Mouse (Mus musculus) mouse trophoblast stem cell (cell line): Measurements from ENCODE around the gene Aldh9a1.
"Not testable (repeated sequence)": the region's sequence is repeated elsewhere in the genome, so short reads cannot be mapped to it uniquely, and the experiment has no call there.

ENCODE experiments used
- in situ Hi-C, 2 experiments: fragments of 300-500 bp; cut with MseI, MboI; formaldehyde crosslinking; loops; 2 replicates in 1 of 2; 3 replicates in 1 of 2; pipeline ENCODE4 v1.15.1; 2025

Aldh9a1 gene

DNA sequence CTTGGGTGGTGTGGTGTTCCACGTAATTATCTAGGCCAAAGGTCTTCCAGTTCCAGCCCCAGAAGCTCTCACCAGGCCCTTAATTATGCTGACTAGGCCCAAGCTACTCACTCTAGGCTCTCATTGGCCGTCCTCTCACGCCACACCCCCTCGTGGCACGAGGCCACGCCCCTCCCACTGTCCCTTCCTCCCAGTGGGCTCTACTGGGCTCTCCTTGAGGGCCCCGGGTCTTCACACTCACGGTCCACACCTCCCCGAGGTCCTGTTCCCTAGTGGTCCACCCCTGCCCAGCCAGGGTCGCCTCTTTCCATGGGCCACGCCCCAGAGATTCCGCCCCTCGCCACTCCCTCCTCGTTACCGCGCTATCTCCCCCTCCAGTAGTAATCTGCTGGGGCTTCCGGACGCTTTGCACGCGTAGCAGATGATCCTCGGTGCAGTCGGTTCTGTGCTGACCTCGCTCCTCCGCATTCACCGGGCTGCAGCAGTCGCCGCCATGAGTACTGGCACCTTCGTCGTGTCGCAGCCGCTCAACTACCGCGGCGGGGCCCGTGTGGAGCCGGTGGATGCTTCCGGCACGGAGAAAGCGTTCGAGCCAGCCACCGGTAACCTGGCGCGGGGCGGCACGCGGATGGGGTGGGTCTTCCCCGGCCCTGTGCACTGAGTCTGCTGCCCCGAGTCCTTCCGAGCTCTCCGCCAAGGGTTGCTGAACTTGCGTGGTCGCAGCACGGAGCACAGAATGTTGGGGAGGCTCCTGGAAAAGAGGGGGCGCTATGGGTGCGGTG, at the start of gene Aldh9a1:
TSS of gene Aldh9a1 (plus strand) at position 177 of the 782 bp plus-strand sequence.
- in situ Hi-C loops = no loop called here

DNA sequence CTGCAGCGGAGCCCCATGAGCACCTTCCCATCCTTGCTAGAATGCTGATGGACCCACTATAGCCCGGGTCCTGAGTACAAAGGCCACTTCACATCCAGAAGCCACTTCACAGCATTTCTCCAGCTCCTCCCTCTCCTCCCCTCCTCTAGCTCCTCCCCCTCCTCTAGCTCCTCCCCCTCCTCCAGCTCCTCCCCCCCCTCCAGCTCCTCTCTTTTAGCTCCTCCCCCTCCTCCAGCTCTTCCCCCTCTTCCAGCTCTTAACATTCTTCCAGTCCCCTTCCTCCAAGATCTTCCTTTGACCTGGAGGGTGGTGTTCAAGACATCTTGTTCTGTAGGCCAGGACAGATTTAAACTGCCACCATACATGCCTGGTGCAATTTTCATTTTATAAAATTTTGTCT, 49.7 kb upstream of the Aldh9a1 start:
- in situ Hi-C loops = no loop called here

DNA sequence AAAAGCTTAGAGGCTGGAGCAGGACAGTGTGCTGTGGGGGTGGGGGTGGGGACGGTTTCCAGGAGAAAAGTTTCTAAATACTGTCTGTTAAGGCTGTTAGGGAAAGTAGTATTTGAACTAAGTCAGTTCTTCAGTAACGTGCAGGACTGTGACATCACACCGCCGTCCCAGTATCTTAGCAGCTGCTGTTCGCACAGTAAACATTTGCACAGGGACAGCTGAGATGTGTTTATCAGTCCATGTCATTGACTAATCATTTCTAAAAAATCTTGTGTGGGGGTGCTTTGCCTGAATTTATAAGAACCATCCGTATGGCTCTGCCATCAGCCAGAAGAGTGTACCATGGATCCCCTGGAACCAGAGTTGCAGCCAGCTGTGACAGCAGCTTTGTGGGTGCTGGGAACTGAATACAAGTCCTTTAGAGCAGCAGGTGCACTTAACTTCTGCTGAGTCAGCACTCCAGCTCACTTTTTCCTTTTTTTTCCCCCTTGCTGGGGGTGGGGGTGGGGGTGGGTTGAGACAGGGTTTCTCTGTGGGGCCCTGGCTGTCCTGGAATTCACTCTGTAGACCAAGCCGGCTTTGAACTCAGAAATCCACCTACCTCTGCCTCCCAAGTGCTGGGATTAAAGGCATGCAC, 44.2 kb upstream of the Aldh9a1 start:
- in situ Hi-C loops = no loop called here

DNA sequence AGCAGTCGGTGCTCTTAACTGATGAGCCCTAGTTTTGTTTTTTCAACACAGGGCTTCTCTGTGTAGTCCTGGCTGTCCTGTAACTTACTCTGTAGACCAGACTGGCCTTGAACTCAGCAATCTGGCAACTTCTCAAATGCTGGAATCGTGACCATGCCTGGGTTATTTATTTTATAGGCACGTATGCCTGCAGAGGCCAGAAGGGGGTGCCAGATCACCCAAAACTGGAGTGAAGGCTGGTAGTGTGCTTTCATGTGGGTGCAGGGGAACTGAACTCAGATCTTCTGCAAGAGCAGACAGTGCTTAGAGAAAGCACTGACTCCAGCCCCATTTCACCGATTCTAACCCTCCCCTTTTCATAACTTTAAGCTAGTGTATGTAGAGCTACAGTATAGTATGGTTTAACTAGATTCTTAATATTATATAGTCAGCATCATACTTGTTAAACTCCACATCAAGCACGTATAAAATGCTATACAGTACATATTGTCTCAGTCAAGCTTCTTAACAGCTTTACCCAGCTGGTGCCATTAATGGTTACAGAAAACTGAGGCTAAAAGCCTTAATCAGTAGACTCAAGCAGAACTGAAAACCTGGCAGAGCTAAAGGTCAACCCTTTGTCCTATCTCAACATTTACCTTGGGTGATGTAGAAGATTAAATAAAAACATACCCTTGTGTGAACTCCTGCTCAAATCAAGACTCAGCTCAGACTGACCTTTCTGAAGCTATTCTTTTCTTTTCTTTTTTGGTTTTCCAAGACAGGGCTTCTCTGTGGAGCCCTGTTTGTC, 43.1 kb upstream of the Aldh9a1 start:
- in situ Hi-C loops = no loop called here

DNA sequence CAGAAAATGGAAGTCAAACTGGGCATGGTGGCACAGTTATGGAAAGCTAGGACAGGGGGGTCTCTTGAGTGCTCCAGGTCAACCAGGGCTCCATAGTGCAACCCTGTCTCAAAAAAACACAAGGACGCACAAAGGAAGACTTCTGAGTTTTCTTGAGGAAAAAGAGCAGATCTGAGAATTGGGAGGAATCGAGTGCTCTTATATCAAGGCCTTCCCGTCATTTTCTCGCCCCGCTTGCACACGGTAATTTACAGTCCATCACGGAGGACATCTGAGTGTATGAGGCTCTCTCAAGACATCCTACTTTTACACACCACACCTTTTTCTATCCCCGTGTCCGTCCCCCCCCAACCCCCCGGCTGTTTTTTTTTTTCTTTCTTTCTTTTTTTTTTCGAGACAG, 42.1 kb upstream of the Aldh9a1 start:
- in situ Hi-C loops = no loop called here

DNA sequence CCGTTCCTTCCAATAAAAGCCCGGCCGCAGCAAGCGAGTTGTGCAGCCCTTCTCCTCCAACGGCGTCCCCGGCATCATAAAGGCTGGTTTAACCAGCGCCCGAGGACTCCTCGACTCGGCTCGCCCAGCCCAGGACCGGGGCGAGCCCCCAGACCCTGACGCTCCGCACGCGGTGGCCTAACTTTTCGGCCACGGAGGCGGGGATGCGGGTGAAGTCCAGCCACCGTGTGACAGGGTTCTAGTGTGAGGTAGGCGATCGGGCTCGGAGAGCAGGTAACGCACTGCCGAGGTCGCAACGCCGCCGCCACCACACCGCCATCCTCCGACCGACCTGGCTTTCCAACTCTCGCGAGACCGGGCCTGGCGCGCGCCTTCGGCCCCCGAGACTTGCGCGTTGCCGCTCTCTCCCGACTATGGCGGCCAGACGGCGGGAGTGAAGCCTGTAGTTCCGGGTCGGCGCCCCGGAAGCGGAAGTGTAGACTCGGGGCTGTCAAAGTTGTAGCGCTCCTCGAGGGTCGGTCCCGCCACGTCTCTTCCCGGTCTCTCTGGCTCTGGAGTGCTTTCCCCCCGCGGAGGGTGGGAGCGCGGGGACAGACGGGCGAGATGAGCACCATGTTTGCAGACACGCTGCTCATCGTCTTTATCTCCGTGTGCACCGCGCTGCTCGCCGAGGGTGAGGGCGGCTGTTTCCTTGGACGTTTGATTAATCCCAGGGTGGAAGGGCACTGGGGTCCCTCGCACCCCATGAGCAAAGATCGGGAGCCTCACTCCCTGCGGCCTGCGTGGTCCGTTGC, 41.3 kb upstream of the Aldh9a1 start, which contains the start of gene Tmco1:
TSS of gene Tmco1 (plus strand) at position 118 of the 794 bp plus-strand sequence.
- in situ Hi-C loops = no loop called here

DNA sequence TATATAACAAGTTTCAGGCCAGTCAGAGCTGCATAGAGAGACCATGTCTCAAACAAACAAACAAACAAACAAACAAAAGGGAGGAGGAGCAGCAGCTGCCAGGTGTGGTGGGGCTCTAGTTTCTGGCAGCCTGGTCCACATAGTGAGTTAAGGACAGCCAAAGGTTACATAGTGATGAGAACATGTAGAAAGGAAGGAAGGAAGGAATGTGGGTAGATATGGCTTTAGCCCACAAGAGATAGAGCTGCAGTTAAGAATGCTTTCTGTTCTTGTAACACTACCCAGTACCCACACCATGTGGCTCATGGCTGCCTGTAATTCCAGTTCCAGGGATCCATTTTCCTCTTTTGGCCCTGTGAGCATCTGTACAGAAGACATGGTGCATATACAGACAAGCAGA, 37.4 kb upstream of the Aldh9a1 start:
- in situ Hi-C loops = no loop called here

DNA sequence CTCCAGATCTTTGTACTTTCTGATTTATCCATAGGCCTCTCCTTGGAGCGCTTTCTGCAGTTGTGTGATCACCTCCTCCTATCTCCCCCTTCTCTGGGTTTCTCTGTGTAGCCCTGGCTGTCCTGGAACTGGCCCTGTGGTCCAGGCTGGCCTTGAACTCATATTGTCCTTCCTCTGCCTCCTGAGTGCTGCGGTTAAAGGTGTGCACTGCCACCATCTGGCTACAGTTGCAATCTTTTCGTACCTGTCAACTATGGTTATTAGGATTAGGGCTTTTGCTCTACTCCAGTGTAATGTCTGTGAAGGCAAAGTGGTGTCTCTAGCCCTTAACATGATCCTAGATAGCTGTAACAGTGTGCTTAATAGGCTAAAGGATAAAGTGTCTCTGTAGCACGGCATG, 36.6 kb upstream of the Aldh9a1 start:
- in situ Hi-C loops = no loop called here

DNA sequence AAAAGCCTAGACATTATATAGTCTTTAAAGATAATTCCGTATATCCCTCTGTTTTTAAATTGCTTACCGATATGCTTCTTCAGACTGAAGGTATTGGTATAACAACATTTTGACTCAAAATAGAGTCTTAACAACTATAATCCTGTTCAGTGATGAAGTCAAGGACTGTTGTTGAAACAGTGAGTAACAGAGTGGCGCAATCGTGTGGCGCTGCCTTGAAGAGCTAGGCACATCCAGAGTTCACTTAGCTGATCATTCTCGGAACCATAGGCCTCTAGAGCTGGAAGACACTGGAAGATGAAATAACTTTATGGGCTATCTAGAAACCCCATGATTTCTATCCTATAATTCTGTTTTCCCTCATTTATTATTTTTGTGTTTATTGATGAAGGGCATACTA, 28.1 kb upstream of the Aldh9a1 start:
- in situ Hi-C loops = no loop called here

DNA sequence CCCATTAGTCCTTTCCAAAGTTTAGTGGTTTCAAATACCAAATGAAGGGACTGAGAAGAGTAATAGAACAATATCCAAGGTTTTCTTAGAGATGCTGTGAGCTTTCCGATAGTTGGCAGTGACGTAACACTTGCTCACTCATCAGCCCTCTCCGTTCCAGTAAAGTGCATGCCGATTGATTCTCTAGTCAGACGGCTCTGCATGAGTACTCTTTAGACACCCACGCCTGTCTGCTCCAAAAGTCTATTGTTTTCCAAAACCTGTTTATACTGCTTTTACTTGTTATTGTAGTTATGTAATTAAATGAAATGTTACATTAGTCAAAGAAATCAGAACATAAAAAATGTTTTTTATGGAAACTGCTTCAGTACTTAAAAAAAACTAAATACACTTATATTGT, 21.0 kb upstream of the Aldh9a1 start:
- in situ Hi-C loops = no loop called here

DNA sequence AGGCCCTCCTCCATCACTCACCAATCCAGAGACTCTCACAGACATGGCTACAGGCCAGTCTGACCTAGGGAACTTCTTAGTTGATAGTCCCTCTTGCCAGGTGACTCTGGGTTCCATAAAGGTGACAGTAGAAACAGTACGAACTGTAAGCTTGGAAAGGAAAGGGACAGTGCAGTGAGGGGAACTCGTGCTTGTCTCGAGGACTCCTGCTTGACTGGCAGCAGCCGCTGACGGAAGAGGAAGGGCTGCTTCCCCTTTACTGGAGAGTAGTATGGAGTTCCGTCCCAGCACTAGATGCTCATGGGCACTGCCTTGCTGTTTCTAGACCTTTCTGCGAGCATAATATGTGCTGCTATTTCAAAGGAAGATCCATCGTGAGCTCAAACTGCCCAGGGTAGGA, 18.7 kb upstream of the Aldh9a1 start:
- in situ Hi-C loops = loop anchor here (10.0 kb wide), 1 partner anchor 106 kb away; no protein-coding TSS in a partner anchor

DNA sequence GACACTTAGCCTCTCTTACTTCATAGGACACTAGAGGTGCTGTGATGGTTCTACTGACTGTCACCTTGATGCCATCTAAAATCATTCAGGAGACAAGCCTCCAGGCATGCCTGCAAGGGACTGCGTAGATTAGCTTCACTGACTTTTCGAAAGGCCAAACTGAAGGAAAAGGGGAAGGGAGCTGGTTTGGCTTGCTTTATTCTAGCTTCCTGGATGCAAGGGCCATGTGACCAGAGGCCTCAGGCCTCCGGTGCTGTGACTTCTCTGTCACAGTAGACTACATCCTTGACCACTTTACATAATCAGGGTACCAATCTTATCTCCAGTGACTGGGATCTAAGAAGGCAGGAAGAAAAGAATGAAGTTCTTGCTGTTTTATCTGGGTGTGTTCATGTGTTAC, 13.4 kb upstream of the Aldh9a1 start:
- in situ Hi-C loops = loop anchor here (10.0 kb wide), 1 partner anchor 112 kb away; no protein-coding TSS in a partner anchor

DNA sequence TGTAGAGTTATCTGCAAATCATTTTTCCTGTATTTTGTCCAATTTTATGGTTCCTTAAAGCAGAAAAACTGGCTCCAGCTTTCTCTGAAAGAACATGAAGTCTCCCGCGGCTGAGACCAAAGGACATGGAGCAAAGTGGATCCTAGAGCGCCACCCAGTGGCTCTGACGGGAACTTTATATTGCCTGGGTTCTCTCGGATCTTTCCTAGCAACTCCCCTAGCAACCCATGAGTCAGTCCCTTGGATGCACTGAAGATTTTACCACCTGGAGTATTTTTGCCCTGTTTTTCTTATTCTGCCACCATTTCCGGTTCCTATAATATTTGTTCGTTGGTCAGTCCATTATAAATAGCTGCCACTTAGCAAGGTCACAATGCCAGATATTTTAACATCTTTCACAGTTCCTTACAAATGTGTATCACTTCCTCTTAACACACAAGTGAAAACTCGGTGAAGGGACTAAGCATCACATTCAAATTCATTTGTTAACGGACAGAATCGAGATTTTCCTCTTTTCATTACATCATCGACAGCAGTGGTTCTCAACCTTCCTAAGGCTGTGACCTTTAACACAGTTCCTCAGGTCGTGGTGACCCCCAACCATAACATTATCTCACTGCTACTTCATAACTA, 12.2 kb upstream of the Aldh9a1 start:
- in situ Hi-C loops = loop anchor here (10.0 kb wide), 1 partner anchor 113 kb away; no protein-coding TSS in a partner anchor

DNA sequence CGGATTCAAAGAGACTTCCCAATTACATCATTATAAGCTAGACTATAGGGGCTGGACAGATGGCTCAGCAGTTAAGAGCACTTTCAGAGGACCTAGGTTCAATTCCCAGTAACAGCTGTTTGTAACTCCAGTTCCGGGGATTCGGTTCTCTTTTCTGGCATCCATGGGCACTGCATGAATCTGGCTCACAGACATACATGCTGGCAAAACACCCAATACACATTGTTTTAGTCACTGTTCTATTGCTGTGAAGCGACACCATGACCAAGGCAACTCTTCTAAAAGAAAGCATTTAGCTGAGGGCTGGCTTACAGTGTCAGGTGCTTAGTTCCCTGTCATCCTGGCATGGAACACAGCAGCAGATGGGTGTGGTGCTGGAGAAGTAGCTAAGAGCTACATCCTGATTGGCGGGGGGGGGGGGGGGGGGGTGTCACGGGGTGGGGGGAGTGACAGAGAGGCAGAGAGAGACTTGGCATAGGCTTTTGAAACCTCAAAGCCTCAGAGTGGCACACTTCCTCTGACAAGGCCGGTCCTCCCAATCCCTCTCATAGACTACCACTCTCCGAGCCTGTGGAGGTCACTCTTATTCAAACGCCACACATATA, 10.5 kb upstream of the Aldh9a1 start:
- in situ Hi-C loops = loop anchor here (10.0 kb wide), 1 partner anchor 114 kb away; no protein-coding TSS in a partner anchor

DNA sequence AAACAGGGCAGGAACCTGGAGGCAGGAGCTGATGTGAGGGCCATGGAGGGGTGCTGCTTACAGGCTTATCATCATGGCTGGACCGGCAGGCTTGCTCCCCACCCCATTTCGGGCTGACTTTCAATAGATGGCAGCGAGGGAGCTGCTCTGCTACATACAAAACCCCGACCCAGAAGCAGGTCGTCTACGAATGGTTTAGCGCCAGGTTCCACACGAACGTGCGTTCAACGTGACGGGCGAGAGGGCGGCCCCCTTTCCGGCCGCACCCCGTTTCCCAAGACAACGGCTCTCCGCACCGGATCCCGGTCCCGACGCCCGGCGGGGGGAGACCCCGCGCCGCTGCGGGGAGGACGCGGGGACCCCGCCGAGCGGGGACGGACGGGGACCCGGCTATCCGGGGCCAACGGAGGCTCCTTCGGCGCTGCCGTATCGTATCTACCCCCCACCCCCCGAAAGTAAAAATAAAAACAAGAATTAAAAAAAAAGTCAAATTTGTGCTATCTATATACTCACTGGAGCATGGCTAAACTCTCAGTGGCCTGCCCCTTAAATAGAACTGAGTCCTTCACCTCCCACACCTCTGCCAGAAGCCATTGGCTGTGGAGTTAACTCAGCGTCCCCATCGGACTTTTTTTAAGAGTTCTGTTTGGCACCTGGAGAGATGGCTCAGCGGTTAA, 9.5 kb upstream of the Aldh9a1 start:
- in situ Hi-C loops = no loop called here

DNA sequence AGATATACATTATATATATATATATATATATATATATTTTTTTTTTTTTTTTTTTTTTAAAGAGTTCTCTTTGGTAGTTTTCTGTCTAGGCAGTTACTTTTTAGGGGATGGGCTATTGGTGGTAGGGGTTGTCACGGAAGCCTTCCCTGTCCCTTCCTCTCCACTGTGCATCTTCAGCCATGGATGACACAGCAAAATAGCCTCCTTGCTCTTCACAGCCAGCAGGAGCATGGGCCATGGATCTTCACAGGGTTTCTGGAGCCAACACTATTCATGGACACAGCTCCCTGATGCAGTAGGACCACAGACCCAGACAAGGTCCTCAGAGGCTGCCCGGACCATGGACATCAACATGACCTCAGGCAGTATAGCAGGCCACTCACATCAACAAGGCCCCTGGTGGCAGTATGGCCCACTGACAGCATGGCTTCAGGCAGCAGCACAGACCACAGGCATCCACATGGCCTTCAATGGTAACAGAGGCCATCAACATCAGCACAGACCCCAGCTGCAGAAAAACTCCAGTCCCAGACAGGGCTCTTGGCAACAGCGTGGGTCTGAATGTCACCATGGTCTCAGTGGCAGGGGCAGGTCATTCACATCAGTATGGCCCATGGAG, 8.8 kb upstream of the Aldh9a1 start:
- in situ Hi-C loops = no loop called here

DNA sequence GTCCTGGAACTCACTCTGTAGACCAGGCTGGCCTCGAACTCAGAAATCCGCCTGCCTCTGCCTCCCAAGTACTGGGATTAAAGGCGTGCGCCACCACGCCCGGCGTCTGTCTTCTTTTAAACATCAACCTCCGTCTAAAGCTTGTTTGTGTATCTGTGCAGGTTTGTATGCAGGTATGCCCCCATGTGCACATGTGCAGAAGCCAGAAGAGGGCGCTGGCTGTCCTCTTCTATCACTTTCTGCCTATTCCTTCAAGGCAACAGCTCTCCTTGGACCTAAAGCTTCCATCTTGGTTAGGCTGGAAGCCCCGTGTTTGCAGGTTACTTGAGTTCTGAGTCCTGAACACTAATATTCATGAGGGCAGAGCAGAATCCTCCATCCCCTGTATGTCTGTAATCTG, 7.0 kb upstream of the Aldh9a1 start:
- in situ Hi-C loops = no loop called here

DNA sequence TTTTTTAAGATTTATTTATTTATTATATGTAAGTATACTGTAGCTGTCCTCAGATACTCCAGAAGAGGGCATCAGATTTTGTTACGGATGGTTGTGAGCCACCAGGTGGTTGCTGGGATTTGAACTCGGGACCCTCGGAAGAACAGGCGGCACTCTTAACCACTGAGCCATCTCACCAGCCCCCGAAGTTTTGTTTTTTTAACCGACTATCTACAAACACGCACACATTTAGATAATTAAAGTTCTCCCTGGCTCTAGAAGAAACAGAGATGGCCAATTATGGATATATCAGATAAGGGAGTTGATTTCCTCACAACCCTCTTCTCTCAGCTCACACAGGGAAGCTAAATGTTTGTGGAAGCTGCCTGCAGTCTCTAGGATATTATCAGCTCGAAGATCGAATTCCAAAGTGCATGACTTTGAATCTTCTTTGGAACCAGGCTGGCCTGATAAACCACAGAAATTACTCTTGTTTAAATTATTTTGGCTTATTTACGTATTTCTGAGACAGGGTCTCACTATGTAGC, 3.7 kb upstream of the Aldh9a1 start:
- in situ Hi-C loops = not testable (repeated sequence)

DNA sequence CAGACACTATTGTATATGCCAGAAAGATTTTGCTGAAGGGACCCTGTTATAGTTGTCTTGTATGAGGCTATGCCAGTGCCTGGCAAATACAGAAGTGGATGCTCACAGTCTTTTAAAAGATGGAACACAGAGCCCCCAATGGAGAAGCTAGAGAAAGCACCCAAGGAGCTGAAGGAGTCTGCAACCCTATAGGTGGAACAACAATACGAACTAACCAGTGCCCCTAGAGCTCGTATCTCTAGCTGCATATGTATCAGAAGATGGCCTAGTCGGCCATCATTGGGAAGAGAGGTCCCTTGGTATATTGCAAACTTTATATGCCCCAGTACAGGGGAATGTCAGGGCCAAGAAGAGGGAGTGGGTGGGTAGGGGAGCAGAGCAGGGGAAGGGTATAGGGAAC, 585 bp upstream of the Aldh9a1 start:
- in situ Hi-C loops = not testable (repeated sequence)
